Mouse (Mus musculus) gastrocnemius, adult 2 months (tissue): ENCODE data around the gene Ubp1. TPM values are rescaled to one million over a fixed set of nuclear protein-coding genes. Genes with fewer than 3 reads are reported as not detected.
A peak's percentile ranks its signal among the peaks of the same experiment; 100 is the strongest.
"Not testable (repeated sequence)": the region's sequence is repeated elsewhere in the genome, so short reads cannot be mapped to it uniquely, and the experiment has no call there.

Experiments
- DNase-seq: peaks from one replicate; pipeline ENCODE4 v3.0.0; 2022
- H3K27ac ChIP-seq: fragments of 200-600 bp; 2 replicates; pipeline ENCODE4 v1.8.1; 2022; ENCODE audit warnings: mild to moderate bottlenecking
- H3K4me3 ChIP-seq: fragments of 200-600 bp; 2 replicates; pipeline ENCODE4 v1.8.1; 2022; ENCODE audit warnings: mild to moderate bottlenecking, moderate library complexity
- CTCF ChIP-seq: fragments of 200-600 bp; IDR thresholded peaks from 2 replicates; pipeline ENCODE4 v1.8.1; 2022; ENCODE audit warnings: antibody characterized with exemption, mild to moderate bottlenecking, moderate library complexity
- intact Hi-C: fragments of 180-260 bp; cut with DNase I; formaldehyde crosslinking; loops from one replicate; pipeline ENCODE4 v1.15.1; 2025
- long read RNA-seq, 2 experiments: library from polyadenylated mRNA; stranded (forward); transcript quantifications; one replicate each; pipeline ENCODE4 v2.0.0; 2021
- total RNA-seq, 2 experiments: library from RNA; stranded (reverse); gene quantifications; 2 replicates each; pipeline ENCODE4 v1.2.3; 2021

Gene Ubp1
- total RNA-seq = 10 to 100 TPM; 19.7 to 20.3 TPM
- long read RNA-seq, experiment 1, transcript Ubp1-206 (16 exons, 1,623 nt) = major isoform, 5 of 19 reads
- long read RNA-seq, experiment 1, partial matches to known transcripts = 1 of 19 reads
- long read RNA-seq, experiment 1, other reads (novel, unspliced or antisense) = 9 of 19 reads
- long read RNA-seq, experiment 2, transcript Ubp1-206 (16 exons, 1,623 nt) = major isoform, 10 of 30 reads
- long read RNA-seq, experiment 2, partial matches to known transcripts = 5 of 30 reads
- long read RNA-seq, experiment 2, other reads (novel, unspliced or antisense) = 10 of 30 reads

- peak within 1 kb of the TSS; percentile 95 for H3K27ac ChIP-seq
- DNase-seq = peak; percentile 98
- no peak for TF ChIP-seq CTCF
- peak within 1 kb of the TSS; percentile 90 for H3K4me3 ChIP-seq
- intact Hi-C loops = no loop called here
These were observed at the start of gene Ubp1 for GRCm38 (mm10) chr9:113930534-113931374. Gene Ubp1, plus strand, starts transcription at chr9:113930934.

DNA sequence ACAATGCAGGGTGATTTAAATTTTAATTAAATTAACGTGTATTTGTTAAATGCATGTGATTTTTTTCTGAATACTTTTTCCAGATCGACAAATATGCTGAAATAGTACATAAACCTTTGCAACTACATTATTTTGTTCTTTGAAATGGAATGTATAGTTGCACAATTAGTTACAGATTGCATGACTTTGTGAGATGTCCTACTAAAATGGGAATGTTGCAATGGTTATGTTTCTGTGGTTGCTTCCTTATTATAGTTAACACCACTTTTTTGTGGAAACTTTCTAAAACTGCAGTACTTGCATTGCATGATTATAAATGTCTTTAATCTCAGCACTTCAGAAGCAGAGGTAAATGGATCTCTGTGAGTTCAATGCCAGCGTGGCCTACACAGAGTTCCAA, 35.8 kb upstream of the Ubp1 start:
- DNase-seq = no peak
- Histone ChIP-seq H3K4me3 (no peak overlapping the region), H3K27ac (no peak overlapping the region)
- intact Hi-C loops = no loop called here
- TF ChIP-seq CTCF = no peak

GRCm38 (mm10) chr9:113903136-113903535, 27.6 kb upstream of the Ubp1 start:
- no peak for TF ChIP-seq CTCF
- no peak overlapping the region for H3K4me3 ChIP-seq
- H3K27ac ChIP-seq = no peak overlapping the region
- DNase-seq = no peak
- intact Hi-C loops = no loop called here

DNA sequence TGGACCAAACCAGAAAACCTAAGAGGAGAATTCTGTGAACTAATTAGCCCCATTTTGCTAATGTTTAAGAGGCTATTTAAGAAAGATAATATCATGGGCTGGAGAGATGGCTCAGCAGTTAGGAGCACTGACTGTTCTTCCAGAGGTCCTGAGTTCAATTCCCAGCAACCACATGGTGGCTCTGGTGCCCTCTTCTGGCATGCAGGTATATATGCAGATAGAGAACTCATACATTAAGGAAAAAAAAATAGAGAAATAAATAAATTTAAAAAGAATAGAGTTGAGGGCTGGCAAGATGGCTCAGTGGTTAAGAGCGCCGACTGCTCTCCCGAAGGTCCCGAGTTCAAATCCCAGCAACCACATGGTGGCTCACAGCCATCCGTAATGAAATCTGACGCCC, 26.4 kb upstream of the Ubp1 start:
- H3K27ac ChIP-seq, DNase-seq, H3K4me3 ChIP-seq, intact Hi-C loops: not testable (repeated sequence)
- peak; percentile 38 for TF ChIP-seq CTCF

DNA sequence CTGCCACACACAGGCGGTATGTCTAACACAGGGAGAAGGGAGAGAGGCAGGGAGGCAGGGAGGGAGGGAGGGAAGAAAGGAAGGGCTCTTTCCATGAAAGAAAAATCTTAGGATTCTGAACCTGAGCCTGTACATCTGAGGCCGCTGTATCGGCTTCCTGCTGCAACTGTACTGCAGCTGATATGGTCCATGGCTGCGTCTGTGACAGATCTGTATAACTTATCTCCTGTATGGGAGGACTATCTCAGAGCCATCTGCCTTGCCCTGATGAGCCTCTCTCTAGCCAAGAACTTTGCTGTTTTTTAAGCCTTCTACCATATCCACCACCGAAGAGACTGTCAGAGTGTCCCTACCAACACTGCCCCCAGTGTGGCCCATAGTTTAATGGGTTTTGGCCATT, 14.9 kb upstream of the Ubp1 start:
- no peak for DNase-seq
- Histone ChIP-seq H3K4me3 (no peak overlapping the region), H3K27ac (no peak overlapping the region)
- intact Hi-C loops = no loop called here
- TF ChIP-seq CTCF = no peak

GRCm38 (mm10) chr9:113922677-113923076, 8.1 kb upstream of the Ubp1 start:
- intact Hi-C loops = no loop called here
- Histone ChIP-seq H3K27ac (no peak overlapping the region), H3K4me3 (no peak overlapping the region)
- TF ChIP-seq CTCF = no peak
- no peak for DNase-seq

DNA sequence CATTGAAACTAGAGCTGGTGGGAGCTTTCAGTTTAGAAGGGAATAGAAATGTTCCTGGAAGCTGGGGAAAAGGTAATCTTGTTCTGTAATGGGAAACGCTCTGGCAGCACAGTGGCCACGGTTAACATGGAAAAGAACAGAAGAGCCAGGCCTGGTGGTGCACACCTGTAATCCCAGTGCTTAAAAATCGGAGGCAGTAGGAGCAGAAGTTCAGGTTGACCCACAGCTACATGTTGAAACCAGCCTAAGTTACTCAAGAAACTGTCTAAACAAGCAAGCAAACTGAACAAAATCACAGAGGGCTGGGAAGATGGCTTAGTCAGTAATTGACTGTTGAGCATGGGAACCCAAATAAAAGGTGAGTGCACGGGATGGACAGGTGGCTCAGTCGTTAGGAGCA, 5.9 kb upstream of the Ubp1 start:
- intact Hi-C loops = loop anchor here (5.0 kb wide), 1 partner anchor 183 kb away; the partner anchor contains the start of gene Clasp2
- no peak for DNase-seq
- Histone ChIP-seq H3K4me3 (no peak overlapping the region), H3K27ac (no peak overlapping the region)
- TF ChIP-seq CTCF = no peak

- H3K27ac ChIP-seq = no peak overlapping the region
- no peak overlapping the region for H3K4me3 ChIP-seq
- DNase-seq = no peak
- no peak for TF ChIP-seq CTCF
- intact Hi-C loops = loop anchor here (5.0 kb wide), 1 partner anchor 186 kb away; the partner anchor contains the start of gene Clasp2
These were observed 2.1 kb upstream of the Ubp1 start for GRCm38 (mm10) chr9:113928591-113928990.

- intact Hi-C loops = loop anchor here (5.0 kb wide), 1 partner anchor 187 kb away; the partner anchor contains the start of gene Clasp2
- Histone ChIP-seq H3K4me3 (peak overlapping the region; percentile 90), H3K27ac (peak overlapping the region; percentile 95)
- TF ChIP-seq CTCF = no peak
- no peak for DNase-seq
These were observed 1.1 kb upstream of the Ubp1 start for GRCm38 (mm10) chr9:113929676-113930075.

GRCm38 (mm10) chr9:113931375-113932099, 803 bp downstream of the Ubp1 start:
- Histone ChIP-seq H3K27ac (peak overlapping the region; percentile 90), H3K4me3 (peak overlapping the region; percentile 90)
- TF ChIP-seq CTCF = no peak
- peak; percentile 64 for DNase-seq
- intact Hi-C loops = no loop called here

GRCm38 (mm10) chr9:113932100-113932470, 1.4 kb downstream of the Ubp1 start:
- TF ChIP-seq CTCF = no peak
- intact Hi-C loops = no loop called here
- H3K27ac ChIP-seq = peak overlapping the region; percentile 90
- H3K4me3 ChIP-seq = peak overlapping the region; percentile 90
- no peak for DNase-seq

- no peak for TF ChIP-seq CTCF
- Histone ChIP-seq H3K27ac (peak overlapping the region; percentile 90), H3K4me3 (peak overlapping the region; percentile 90)
- intact Hi-C loops = no loop called here
- no peak for DNase-seq
These were observed 1.8 kb downstream of the Ubp1 start for GRCm38 (mm10) chr9:113932501-113932900.

GRCm38 (mm10) chr9:113935638-113936037, 4.9 kb downstream of the Ubp1 start:
- intact Hi-C loops = no loop called here
- no peak for DNase-seq
- H3K4me3 ChIP-seq = no peak overlapping the region
- H3K27ac ChIP-seq = no peak overlapping the region
- TF ChIP-seq CTCF = no peak
